Mouse (Mus musculus): ENCODE results near the gene Dcaf4. TPM values are rescaled to one million over a fixed set of nuclear protein-coding genes. Genes with fewer than 3 reads are reported as not detected.

The Dcaf4 gene
- total RNA-seq, 2 experiments from 2014 or later = 75.0 to 80.7 TPM

Other genes with a start within 250 kb of the Dcaf4 start
- gene Dpf3, start 32.8 kb upstream of the Dcaf4 start, total RNA-seq (2021) = 10 to 100 TPM in 1 of 2 experiments, 1 to 10 TPM in 1; 9.4 to 10.5 TPM
- gene Zfyve1, start 76.8 kb downstream of the Dcaf4 start, total RNA-seq (2021) = 10 to 100 TPM; 49.4 to 52.5 TPM
- gene Rbm25, start 110.8 kb downstream of the Dcaf4 start, total RNA-seq (2021) = 100 to 1,000 TPM; 144 to 156 TPM
- gene Psen1, start 167.7 kb downstream of the Dcaf4 start, total RNA-seq (2021) = 10 to 100 TPM; 67.4 to 68.4 TPM
- gene Papln, start 243.2 kb downstream of the Dcaf4 start, total RNA-seq (2021) = 1 to 10 TPM; 2.8 to 6.0 TPM

Data from adrenal gland, postnatal 4 days (tissue).